Mouse (Mus musculus) CD4-positive helper T cell, adult 2 months (primary cell): Measurements from ENCODE around the gene Arl2bp.
A peak's percentile ranks its signal among the peaks of the same experiment; 100 is the strongest.

Source experiments
- DNase-seq: peaks from one replicate; pipeline ENCODE4 v3.0.0-alpha.2; 2012; ENCODE audit warnings: low read depth, missing footprints, low spot score

The Arl2bp gene

GRCm38 (mm10) chr8:94695341-94695993, 29.1 kb downstream of the Arl2bp start:
- DNase-seq: no peak

DNA sequence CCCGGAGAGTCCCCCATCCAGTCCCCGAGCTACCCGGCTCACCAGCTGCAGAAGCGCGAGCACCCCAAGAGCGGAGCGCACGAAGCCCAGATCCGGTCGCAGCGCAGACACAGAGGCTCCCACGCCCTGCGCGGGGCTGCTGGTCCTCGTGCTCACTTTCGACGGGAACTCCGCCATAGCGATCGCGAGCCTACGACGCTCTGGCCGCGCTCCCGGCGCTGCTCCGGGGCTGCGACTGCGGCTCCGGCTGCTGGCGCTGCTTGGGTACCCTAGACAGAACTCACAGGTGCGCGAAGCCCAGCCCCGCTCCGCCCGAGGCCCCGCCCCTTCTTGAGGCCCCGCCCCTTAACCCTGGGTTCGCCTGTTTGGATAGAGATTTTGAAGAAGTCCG, 29.6 kb downstream of the Arl2bp start, which contains the start of gene Pllp:
Pllp (minus strand) TSS at position 285 of the 391 bp plus-strand sequence.
- peak; percentile 41 for DNase-seq

DNA sequence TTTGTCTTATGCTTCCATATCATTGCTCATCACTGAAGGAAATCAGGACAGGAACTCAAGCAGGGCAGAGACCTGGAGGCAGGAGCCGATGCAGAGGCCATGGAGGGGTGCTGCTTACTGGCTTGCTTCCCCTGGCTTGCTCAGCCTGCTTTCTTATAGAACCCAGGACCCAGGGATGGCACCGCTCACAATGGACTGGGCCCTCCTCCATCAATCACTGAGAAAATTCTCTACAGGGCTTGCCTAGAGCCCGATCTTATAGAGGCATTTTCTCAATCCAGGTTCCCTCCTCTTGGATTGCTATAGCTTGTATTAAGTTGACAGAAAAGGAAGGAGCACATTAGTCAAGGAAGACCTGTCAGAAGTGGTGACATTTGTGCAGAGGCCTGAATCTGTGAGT, 30.2 kb downstream of the Arl2bp start:
- DNase-seq: no peak

GRCm38 (mm10) chr8:94697956-94698355, 31.6 kb downstream of the Arl2bp start:
- no peak for DNase-seq

GRCm38 (mm10) chr8:94699366-94699765, 33.0 kb downstream of the Arl2bp start:
- DNase-seq: no peak

DNA sequence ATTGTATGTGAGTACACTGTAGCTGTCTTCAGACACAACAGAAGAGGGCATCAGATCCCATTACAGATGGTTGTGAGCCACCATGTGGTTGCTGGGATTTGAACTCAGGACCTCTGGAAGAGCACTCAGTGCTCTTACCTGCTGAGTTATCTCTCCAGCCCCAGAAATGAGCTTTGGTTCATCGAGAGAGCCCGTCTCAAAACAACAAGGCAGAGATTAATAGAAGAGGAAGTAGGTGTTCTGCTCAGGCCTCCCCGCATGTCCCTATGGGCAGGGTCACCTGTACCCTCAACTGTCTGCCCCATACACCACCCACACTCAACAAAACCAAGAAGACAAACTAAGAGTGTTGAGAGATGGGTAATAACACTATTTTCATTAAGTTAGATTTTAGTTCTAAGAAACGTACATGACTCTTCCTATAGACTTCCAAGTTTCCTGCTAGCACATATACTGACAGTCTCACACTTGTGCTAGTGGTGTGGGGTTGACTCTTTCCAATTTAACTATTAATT, 34.1 kb downstream of the Arl2bp start:
- DNase-seq: no peak

- peak; percentile 16 for DNase-seq
Measured at GRCm38 (mm10) chr8:94702156-94702555, 35.8 kb downstream of the Arl2bp start.

DNA sequence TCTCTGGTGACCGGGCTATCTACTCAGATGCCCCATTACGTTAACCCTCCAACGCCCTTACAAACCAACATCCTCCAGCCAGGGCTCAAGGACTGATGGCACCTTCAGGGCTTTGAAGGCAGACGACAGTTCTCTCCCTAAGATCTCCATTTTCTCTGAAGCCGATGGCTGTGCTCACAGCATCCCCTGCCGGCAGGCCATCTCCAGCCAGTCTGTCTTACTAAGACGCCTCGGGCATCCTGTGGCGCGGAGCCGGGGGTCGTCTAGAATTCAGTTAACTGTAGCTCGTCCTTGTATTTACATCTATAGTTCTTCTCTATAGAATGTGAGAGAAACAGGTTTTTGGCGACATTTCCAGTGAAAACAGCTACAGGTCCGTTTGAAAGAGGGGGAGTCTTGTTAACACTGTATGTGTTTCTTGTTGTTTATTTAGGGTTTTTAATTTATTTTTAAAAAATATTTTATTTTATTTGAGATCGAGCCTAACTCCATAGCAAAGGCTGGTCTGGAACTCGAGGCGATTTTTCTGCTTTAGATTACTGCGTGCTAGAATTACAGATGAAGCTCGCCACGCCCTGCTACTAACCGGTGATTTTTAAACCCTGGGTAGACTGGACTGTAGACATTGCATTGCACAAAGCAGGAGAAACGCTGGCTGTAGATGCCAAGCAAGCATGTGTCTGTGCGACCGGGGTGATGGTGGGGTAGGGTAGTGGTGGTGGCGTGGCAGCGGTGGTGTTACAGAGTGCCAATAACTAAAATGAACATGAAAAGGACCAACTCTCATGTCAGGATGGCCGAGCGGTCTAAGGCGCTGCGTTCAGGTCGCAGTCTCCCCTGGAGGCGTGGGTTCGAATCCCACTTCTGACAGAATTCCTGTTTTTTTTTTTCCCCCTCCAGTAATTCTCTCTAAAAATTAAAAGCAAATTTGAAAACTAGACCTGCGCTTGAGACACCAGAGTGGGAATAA, 36.7 kb downstream of the Arl2bp start:
- peak; percentile 86 for DNase-seq

- peak; percentile 96 for DNase-seq
Measured at GRCm38 (mm10) chr8:94703972-94704668, 37.7 kb downstream of the Arl2bp start.

DNA sequence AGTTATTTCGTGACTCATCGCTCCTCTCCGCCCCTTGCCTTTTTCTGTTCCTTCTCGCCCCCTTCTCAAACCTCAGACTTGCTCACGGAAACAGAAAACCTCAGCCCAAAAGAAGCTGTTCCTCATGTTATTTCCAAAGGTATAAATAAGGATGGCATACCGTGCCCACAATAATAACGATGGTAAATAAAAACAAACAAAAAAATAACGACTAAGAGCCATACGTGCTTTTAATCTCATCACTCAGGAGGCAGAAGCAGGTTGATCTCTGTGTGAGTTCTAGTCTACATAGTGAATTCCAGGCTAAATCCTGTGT, 38.2 kb downstream of the Arl2bp start:
- DNase-seq: no peak

DNA sequence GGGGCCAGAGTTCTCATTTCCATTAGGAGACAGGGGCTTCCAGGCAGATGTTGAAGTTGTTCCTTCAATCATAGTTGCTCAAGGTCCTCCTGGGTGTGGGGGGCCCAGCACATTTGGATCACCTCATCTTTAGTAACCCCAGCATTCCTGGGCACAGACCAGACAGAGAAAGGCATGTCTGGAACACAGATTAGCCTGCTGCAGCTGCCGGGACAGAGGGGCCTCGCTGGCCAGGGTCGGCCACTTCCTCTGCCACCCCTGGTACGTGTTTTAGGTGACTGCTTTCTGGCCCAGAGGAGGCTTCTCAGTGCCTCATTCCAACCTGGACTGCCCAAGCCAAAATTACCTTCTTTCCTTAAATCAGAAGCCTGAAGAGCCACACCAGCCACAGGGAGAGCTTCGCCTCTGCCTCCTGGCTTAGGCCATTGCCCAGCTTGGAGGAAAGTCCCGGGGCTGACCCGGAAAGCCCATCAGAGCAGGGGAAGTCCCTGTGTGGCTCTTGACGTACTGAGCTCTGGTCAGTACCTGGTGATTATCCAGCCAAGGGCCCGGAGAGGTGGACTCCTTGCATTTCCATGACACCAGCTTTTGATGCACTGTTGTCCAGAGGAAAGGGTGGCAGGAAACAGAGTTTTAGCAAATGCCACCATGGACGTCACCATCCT, 39.3 kb downstream of the Arl2bp start:
- DNase-seq: no peak

DNA sequence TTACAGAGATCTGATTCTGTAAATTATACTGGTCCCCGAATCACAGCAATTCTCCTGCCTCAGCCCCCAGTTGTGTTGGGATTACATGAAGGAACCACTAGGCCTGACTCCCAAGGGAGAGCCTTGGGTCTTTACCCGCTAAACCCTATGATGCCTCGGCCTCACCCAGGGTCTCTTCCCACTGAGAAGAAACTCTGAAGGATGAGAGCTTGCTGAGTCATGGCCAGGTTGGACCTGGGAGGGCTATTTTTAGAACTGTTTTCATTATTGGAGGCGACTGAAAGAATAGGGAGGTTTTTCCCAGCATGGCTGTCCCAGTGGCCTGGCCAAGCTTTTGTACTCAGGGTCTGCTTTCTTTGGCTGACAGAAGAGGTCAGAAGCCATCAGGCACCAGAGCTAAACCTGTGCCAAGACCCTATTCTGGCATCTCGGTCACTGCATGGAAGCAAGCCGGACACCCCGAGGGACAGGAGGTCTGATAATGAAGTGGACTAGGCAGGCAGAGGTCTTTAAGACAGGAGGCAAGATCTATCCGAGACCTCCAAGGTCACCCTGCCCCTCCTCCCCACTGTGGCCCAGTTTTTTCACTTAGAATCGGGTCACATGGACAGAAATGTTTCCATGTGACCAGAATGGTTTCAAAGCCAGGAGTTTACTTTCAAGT, 40.5 kb downstream of the Arl2bp start:
- no peak for DNase-seq

DNA sequence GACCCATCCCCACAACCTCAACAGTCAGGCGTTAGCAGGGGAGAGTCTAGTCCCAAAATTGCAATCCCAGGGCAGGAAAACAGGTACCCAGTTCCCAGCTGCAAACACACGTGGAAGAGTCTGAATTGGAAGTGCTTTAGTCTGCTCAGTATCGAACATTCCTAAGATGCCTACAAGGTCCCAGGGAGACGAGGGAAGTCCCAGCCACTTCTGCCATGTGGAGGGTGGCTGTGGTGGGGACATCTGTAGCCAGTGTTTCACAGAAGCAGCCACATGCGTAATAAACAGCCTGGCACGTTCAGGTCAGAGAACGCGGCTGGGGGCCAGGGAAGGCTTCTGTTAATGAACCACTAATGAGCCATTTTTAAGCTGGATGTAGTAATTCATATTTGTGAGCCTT, 43.9 kb downstream of the Arl2bp start:
- DNase-seq: no peak

DNA sequence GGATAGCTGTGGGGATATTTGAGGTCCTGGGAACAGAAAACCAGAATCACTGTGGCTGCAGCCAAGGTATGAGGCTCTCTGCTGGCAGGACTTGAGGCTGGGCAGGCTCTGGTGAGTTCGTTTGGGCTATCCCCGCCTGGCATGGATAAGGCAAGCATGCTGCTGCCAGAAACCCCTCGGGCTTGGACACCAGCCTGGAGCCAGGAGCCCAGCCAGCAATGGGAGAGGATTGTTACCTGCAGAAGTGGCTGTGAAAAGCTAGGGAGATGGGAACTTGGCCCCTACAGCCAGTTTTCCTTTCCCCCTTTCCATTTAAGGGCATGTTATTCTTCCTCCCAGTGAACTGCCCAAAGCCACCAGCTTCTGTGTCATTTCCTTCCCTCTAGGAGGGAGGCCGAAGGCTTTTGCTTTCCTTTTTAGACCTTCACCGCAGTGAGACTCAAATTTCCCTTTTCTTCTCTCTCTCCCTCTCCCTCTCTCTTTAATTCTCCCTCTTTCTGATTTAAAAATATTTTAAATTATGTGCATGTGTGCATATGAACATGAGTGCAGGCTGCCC, 44.8 kb downstream of the Arl2bp start:
- DNase-seq: no peak

- DNase-seq: no peak
Measured at GRCm38 (mm10) chr8:94714556-94714955, 48.2 kb downstream of the Arl2bp start.

GRCm38 (mm10) chr8:94715871-94716270, 49.5 kb downstream of the Arl2bp start:
- DNase-seq: no peak

DNA sequence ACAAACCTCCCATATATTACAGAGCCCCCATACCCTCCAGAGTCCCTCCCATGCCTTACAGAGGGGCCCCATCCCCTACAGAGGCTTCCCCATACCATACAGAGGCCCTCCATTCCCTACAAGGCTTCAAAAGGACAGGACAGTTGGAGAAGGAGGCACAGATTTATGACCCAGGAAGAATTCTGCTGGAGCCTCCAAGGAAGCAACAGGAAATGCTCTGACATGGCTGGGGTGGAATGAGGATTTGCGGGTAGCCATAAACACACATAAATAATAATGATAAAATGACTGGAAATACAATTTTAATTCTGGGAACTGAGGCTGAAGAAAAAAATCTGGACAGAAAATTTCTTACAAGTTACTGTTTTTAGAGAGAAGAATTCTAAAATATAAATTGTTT, 50.4 kb downstream of the Arl2bp start:
- DNase-seq: no peak
